Mouse (Mus musculus): ENCODE results near the gene Cib1. TPM values are rescaled to one million over a fixed set of nuclear protein-coding genes. Genes with fewer than 3 reads are reported as not detected.
A peak's percentile ranks its signal among the peaks of the same experiment; 100 is the strongest.

Cib1 gene
- total RNA-seq, 2 experiments from 2014 or later: 15.2 to 18.6 TPM

DNA sequence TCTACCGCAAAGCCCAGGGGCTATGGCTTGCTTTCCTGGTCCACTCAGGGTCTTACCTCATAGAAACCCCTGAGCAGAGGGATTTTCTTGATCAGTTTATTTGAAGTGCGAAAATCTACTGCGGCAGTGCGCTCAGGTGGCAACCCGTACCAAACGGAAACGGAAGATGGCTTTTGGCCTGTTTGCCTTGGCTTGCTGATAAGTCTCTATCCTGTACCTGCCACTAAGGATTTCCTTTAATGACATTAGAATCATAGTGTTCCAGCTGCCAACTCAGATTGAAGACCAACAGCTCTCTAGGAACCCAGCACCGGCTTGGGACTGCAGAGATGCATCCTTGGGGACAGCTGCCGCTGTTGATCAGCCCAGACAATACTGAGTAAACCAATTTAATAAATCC is 1.2 kb upstream of the Cib1 start:
- DNase-seq: no peak

DNA sequence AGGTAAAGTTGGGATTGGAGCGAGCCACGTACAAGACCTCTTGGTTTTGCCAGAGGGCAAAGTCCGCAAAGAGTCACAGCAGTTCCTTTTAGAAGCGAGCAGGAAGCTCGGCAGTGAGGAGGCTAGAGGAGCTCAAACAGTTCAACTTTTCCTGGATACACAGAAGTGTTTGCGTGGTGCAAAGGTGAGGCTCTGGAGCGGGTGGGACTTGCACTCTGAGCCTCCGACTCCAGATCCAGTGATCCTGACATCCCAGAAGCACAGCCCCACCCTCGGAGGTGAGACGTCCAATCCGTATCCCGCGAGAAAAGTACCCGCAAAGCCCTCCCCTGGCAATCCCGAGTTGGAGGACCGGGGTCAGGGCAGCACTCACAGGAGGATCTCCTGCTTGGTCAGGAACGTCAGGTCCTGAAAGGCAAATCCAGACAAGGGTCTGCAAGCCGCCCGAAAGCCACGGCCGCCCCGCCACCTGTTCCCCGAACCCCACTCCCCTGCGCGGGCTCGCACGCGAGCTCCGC is 583 bp downstream of the Cib1 start:
- DNase-seq: no peak

DNA sequence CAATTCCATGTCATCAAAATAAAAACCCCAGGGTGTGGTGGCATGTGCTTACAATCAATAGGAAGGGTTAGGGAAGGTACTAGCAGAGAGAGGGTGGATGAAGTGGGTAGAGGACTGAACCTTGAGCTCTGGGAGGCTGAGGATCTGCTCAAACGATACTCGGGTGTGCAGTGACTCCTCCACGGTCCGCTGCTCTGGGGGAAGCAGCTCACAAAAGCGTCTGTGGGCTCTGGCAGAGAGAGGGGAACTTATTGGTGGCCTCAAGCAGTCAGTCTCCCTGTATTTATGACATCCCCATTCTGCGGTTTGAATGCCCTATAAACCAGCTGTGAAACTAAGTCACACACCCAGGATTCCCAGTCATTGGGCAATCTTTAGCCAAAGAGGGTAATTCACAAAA is 2.4 kb downstream of the Cib1 start:
- DNase-seq: no peak

DNA sequence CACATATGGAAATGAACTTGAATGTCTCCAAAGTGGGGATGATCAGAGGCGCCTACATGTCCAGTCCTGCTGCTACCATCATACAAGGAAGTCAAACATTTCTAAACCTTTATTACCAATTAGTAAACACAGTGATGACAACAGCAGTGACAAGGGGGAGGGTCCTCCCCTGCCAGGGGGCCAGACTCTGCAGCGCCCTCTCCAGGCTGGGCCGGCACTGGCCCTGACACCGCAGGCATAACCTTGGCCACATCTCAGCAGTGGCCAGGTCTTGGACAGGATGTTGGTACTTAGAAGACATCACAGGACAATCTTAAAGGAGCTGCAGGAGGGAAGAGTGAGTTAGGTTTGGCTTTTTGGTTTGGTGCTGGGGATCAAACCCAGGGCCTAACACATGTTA is 5.5 kb downstream of the Cib1 start:
- DNase-seq: no peak

DNA sequence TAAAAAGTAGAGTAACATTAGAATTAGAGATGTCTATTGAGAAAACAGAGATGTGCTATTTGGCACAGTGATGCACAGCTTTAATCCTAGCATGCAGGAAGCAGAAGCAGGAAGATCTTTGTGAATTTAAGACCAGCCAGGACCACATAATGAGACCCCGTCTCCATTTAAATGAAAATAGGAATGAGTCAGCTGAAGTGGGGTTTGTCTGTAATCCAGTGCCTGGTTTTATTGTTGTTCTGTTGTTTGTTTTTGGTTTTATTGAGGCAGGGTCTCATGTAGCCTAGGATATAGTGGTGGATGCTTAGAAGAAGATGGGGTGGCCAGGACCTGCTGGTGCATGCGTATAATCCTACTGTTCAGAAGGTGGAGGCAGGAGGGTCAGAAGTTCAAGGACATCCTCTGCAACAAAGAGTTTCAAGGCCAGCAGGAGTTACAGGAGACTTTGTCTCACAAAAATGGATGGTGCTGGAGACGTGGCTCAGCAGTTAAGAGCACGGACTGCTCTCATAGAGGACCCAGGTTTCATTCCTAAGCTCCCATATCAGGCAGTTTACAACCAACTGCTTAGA is 11.3 kb downstream of the Cib1 start:
- DNase-seq: no peak

DNA sequence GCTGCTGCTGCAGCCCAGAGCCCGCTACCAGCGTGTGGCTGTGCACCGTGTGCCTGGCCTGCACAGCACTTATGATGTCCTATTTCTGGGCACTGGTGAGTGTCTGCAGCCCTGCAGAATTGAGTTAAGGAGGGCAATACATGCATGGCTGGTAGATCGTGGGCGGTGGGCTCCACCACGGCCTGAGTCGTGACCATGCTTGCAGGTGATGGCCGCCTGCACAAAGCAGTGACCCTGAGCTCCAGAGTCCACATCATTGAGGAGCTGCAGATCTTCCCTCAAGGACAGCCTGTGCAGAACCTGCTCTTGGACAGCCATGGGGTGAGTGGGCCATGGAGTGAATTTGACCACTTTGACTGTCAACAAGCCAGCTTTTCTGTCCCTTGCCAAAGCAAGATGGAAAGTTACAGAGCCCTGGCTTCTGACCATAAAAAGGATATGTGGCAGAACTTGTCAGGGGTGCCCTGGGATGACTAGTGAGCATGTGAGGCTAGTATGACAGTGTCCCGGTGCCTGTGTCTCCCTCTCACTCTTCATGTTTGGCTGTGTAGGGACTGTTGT is 12.3 kb downstream of the Cib1 start:
- DNase-seq: no peak

DNA sequence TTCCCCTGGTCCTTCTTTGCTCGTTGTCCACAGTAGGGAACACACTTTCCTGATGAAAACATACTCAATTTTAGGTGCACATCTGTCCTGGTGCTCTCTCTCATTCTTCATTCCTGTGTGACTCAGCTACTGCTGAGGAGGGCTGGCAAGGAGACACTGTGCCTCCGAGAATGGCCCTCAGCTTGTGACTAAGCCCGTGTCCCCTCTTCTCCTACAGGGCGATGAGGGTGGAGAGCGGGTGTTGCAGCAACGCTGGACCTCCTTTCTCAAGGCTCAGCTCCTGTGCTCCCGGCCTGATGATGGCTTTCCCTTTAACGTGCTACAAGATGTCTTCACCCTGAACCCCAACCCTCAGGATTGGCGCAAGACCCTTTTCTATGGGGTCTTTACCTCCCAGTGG is 13.9 kb downstream of the Cib1 start:
- no peak for DNase-seq

DNA sequence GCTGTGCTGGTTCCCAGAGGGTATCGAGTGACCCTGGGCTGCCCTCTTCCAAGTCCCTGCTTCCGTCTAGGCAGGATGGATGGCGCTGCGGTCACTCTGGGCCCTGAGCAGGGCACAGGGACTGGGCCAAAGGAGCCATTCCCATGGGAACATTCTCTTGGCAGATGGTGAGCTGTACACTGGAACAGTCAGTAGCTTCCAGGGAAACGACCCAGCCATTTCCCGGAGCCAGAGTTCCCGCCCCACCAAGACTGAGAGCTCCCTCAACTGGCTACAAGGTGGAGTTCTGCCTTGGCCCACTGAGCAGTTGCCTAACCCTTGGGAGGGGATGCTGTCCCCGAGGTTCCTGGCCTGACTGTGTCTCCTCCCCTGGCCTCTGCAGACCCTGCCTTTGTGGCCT is 16.0 kb downstream of the Cib1 start:
- DNase-seq: peak; percentile 76 to 89

DNA sequence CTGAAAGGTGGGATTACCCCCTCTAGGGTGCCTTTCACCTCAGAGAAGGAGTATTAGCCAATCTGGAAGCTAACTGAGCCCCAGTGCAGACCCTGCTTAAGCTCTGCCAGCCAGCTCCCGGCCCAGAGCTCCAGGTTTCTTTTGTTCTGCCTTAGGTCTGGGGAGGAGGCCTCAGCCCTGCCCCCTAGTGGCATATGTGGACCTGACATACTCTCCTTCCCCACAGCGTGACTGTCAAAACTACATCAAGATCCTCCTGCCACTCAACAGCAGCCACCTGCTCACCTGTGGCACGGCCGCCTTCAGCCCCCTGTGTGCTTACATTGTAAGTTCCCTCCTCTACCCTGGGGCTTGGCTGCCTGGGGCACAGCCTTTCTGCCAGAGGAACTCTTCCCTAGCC is 17.2 kb downstream of the Cib1 start:
- DNase-seq: peak; percentile 73 to 88

DNA sequence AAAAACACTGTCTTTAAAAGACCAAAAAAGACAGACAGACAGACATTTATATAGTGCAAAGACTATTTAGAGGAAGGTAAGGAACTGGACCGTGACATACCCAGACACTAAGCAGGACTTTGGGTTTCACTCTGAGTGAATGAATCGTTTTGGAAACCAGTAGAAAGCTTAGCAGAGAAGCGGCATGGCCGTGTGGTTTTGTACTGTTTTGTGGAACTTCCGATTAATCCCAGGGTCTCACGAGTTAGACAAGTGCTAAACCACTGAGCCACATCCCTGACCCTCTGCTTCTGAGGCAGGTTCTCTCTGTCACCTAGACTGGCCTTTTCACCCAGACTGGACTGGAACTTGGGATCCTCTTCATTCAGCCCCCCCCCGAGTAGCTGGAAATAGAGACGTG is 18.2 kb downstream of the Cib1 start:
- no peak for DNase-seq

DNA sequence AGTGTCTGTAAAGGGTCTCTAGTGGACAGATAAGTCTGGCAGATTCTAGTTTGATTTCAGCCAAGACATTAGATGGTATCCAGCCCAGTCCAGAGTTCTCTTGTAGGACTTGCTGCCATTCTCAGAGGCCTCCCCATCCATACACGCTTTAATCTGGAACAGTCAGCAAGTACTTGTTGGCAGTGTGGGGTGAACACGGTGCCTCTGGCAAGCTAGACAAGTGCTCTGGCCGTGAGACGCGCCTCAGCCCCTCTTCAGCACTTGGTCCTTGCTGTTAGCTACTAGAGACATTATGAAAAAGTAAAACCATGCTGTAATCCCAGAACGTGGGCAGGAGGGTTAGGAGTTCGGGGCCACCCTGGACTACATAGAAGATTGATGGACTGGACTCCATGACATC is 19.0 kb downstream of the Cib1 start:
- DNase-seq: no peak

DNA sequence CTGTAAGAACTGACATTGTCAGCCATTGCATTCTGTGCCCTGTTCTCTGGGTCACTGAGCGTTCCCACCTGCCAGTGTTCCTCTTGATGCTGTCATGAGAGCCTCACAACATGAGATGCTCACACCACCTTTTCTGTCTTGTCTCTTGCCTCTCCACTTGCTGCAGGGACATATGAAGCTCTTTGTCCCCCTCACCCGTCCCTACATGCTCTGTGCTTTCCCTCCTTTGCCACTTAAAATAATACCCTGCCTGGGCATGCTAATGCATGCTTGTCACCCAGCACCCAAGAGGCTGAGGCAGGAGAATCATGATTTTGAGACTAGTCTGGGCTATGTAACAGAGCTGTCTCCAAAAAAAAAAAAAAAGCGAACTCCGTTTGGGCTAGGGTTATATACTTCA is 21.6 kb downstream of the Cib1 start:
- no peak for DNase-seq

DNA sequence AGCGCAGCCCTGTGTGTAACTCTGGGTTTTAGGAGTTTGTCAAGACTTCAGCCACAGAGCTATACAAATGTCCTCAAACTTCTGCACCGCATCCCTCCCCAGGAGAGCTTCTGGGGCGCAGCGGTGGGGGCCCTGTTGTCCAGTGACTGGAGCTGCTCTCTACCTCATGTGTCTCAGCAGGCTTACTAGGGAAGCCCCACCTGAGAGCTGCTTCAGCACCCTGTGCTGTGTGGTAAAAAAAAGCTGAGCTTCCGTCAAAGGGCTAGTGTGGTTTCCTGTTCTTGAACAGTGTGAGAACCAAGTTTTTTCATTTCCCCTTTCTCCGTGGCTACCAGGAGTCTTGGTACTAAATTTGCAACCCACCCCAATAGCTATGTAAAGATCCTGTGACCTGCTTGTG is 22.9 kb downstream of the Cib1 start:
- DNase-seq: peak; percentile 39 to 68

DNA sequence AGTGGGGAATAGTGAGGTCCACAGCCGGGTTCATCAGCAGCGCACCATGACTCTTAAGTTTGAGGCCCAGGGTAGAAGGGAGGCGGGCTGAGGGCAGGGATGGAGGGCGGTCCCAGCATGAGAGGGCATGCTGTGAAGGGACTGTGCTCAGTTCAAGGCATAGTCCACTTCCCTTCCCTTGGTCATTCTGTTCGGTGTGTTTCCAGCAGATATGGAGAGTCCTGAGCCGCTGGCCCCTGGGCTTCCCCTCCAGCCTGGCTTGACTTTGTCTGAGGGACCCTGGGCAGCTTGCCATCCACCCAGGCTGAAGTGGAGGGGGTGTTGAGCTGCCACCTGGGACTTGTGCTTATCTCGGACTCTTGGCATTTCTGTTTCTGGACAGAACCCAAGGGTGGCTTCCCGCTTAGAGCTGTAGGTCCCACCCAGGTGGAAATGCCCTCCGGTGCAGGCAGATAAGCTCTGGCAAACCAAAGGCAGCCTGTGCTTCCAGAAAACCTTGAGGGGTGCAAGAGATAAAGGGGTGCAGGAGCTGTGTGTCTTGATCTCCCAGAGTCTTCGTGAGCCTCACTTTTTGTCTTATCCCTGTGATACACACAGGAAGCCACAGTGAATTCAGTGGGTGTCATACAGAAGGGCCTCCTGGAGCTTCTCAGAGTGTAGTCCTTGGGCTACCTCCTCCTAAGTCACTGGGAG is 23.7 kb downstream of the Cib1 start:
- peak; percentile 58 to 59 for DNase-seq

DNA sequence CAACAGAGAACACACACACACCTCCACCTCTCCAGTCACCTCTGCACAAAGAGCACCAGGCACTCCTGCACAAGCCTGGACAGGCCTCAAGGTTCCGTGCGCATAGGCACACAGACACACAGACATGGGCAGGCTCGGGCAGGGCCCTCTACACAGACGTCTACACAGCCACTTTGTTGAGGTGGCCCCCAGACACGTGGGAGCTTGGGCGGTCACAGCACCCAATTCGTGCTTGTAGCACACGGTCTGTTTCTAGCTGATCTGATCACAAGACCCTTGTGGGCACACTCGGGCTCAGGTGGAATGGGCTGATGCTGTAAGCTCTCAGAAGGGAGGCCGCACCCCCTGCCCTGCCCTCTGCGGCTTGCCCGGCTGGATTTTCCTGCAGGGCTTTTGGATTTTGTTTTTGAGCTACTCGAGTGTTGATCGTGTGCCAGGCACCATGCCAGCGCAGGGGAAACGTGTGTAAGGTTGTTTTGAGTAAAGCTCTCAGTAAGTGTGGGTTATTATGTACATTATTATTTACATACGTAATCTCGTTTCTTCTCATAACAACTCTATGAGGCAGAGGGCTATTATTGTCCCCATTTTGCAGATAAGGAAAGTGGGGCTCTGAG is 24.5 kb downstream of the Cib1 start:
- no peak for DNase-seq

DNA sequence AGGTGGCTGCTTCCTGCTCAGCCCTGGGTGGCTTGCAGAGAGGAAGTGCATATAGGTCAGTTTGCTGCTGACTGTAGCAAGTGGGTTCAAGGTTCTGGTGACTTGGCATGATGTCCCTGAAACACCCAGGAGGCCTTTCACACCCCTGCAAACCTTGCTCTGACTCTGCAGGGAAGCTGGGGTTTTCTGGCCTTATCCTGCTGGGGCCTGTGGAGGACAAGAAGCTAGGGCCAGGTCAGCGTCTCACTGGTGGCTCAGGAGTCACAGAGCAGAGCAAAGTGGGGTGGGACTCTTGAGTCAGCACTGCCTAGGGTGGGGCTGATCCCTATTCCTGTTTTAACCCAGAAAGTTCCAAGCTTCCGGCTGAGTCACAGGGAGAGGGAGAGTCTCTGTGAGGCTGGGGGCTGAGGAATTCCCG is 25.3 kb downstream of the Cib1 start:
- no peak for DNase-seq

DNA sequence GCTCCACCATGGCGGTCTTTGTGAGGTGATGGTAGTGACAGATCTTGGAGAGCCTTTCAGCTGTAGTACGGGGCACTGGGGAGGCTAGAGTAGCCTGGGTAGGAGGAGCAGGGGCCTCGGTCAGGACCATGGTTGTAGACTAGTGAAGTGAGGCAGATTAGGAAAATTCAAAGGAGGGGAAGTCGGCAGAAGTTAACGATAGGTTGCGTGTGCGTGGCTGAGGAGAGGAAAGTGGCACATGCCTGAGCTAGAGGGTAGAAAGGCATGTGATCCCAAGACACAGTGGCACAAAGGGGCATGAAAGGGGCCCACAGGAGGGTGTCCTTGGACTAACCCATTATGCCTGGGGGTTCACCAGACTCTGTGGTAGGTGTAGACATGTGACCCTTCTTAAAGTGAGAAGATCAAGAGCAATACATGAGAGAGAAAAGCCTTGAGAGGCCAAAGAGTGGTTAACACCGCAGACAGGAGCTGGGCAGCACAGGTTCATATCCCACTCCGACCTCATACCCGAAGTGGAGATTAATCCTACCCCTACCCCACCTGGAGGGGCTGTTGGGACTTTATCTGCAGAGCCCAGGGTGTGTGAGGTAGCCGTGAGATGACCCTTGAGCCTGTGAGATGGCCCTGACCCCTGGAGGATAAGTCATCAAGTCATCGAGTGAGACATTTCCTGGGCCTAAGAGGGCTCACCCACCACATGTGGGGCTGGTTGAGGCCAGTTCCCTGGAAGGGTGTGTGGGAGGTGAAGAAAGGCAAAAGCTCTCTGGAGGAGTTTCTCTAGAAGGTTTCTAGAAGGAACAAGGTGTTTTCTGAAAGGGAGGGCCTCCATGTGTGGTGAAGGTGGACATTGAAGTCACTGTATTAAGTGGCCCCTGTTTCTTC is 26.7 kb downstream of the Cib1 start:
- no peak for DNase-seq

DNA sequence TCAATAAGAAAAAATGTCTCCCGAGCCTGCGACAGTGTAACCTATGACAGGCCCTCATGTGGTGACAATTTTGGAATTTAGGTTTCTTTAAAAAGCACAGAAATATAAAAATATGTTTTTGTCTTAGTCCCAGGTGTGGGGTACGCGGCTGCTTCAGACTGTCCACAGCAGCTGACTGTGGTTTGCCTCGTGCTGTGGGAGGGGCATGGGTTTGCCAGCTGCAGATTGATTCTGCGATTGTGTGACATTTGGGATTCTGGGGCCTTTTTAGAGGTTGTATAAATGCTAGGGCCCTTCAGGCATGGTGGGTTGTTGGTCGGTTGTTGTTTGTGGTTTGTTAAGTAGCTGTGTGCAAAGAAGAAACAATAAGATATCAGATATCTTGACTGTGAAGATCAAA is 27.7 kb downstream of the Cib1 start:
- no peak for DNase-seq

DNA sequence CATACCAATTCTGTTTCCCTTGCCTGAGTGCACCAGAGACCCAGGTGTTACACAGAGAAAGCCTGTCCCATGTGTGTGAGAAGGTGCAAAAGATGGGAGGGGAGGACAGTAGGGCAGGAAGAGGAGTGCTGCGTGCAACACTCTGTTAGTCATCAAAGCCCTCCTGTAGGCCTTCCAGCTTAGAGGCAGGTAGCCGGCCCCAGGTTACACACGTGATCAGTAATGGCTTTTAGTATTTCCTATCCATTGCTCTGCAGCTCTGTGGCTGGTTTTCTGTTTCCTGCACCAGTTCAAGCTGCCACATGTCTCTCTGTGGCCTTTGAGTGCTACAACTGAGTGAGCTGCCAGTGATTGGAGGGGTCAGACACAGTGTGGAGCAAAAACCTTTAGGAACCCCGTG is 28.3 kb downstream of the Cib1 start:
- DNase-seq: no peak

DNA sequence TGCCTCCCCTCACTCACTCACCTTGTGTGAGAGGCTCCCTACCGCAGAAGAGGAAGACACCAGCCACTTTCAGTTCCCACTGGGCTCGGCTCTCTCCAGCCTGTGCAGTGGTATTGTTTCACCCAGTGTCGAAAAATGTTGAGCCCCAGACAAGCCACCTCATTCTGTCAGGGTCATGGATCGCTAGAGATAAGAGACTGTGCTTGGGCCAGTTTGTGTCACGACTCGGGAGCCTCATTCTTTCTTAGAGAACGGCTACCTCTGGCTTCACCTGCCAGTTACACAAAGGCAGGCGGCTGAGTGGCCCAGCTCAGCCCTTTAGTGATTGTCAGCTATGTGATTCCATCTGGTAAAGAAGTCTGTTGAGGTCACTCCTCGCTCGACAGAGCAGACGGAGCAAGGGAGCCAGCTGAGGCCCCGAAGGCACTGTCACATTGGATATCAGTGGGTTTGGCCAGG is 28.9 kb downstream of the Cib1 start:
- DNase-seq: no peak

DNA sequence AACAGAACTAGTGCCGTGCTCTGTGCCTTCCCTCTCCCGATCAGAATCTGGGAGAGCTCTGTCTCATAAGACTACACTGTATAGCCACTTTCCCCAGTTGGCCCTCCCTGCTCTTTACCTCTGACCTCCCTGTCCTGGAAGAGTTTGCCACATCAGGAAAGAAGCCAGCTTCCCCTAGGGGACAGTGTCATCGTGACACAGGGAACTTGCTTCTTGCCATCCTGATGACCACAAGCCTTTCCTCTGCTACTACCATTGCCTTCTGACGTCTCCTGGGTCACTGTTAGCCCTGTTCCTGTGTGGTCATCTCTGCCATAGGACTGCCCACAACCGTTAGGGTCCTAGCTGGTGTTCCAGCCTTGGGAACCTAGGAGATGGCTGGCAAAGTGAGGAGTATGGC is 29.7 kb downstream of the Cib1 start:
- DNase-seq: no peak

DNA sequence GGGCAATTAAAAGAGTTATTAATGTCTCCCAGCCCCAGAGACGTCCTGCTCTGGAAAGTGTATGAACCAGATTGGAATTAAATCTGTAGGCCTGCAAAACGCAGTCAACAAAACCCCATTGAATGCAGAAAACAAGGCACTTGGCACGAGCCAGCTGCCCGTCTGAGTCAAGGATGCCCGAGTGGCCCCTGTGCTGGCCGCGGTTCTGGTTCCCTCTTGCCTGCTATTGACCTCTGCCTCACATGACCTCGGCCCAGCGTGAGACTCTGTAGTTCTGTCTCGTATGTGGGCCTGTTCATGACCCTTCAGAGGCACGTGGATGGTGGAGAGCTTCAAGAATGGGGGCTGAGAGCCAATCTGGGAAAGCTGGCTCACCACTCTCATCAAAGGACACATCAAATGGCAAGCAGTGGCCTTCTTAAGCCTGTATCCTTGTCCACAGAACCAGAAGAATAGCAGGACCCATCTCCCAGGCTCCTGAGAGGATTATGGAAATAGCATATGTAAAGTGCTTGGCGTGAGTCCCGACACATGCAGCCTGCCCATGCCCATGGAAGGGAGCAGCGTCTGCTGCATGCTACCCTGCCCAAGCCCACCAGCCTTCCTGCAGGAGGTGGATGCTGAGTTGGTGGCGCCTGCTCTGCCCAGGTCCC is 30.6 kb downstream of the Cib1 start:
- DNase-seq: no peak
